Mouse (Mus musculus) midbrain, embryonic 13.5 days (tissue): ENCODE measurements around the gene Basp1. TPM values are rescaled to one million over a fixed set of nuclear protein-coding genes. Genes with fewer than 3 reads are reported as not detected.
A peak's percentile ranks its signal among the peaks of the same experiment; 100 is the strongest.

ENCODE experiments used
- ATAC-seq: fragments of 200-750 bp; cut with Nextera tagmentation; 2 replicates; pipeline ENCODE4 v1.8.0; 2017; ENCODE audit warnings: mild to moderate bottlenecking, moderate TSS enrichment, moderate library complexity
- H3K27ac ChIP-seq: fragments of 300-500 bp; sonication (generic); 2 replicates; pipeline ENCODE4 v1.5.1; 2015; ENCODE audit warnings: inconsistent platforms, mild to moderate bottlenecking, moderate library complexity
- H3K27me3 ChIP-seq: fragments of 300-500 bp; sonication (generic); 2 replicates; pipeline ENCODE4 v1.6.1; 2015; ENCODE audit warnings: mild to moderate bottlenecking, inconsistent platforms
- H3K36me3 ChIP-seq: fragments of 300-500 bp; sonication (generic); 2 replicates; pipeline ENCODE4 v1.6.1; 2015; ENCODE audit warnings: mild to moderate bottlenecking, inconsistent platforms
- H3K4me1 ChIP-seq: fragments of 300-500 bp; sonication (generic); replicated peaks from 2 replicates; pipeline ENCODE4 v1.6.1; 2015; ENCODE audit warnings: inconsistent platforms
- H3K4me2 ChIP-seq: fragments of 300-500 bp; sonication (generic); replicated peaks from 2 replicates; pipeline ENCODE4 v1.6.1; 2015; ENCODE audit warnings: moderate library complexity, mild to moderate bottlenecking, inconsistent platforms
- H3K4me3 ChIP-seq: fragments of 300-500 bp; sonication (generic); replicated peaks from 2 replicates; pipeline ENCODE4 v1.5.1; 2015; ENCODE audit warnings: mild to moderate bottlenecking, inconsistent platforms
- H3K9ac ChIP-seq: fragments of 300-500 bp; sonication (generic); replicated peaks from 2 replicates; pipeline ENCODE4 v1.6.1; 2015; ENCODE audit warnings: mild to moderate bottlenecking, inconsistent platforms
- H3K9me3 ChIP-seq: fragments of 300-500 bp; sonication (generic); 2 replicates; pipeline ENCODE4 v1.6.1; 2016; ENCODE audit warnings: mild to moderate bottlenecking, inconsistent platforms
- WGBS: fragments of 180-500 bp; shearing (Covaris S2); methylation state at CpG from one replicate; pipeline ENCODE4 v1.1.7; 2015; 5-methylcytosine and 5-hydroxymethylcytosine counted together
- polyA plus RNA-seq: library from polyadenylated mRNA; unstranded; fragments of >200 nt; fragmentation: Nextera tagmentation; extraction: Ambion mirVana; gene quantifications from 2 replicates; pipeline ENCODE4 v1.2.1, GENCODE M21; 2015

Basp1 gene
- polyA plus RNA-seq, 1 experiment from 2014 or later: 211 TPM

DNA sequence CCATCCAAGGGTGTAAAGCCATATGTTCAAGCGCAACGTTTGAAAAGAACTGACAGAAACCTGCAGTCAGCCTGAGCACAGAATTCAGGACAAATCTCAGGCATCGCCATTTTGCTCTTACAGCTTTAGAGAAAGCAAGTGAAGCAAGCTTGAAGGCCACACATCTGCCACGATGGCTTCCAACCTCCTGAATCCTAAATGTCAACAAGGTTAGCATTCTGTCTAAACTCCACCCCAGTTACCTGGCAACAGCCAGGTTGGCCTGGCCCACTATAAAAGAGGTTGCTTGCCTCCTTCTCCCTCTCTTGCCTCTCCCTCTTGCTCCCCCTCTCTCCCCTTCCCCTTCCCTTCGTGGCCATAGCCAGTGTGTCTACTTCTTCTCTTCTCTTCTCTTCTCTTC lies 33.5 kb downstream of the Basp1 start:
- H3K4me1 ChIP-seq: peaks cover 81% of the 10 kb centered on the region
- H3K4me2 ChIP-seq: no peak overlapping the region
- H3K9ac ChIP-seq: no peak overlapping the region
- 87% methylated on average over 5 of the region's 5 CpGs for WGBS
- H3K27ac ChIP-seq: no peak overlapping the region
- ATAC-seq: no peak
- H3K27me3 ChIP-seq: no peaks in the 10 kb centered on the region
- peaks cover 10% of the 10 kb centered on the region; the same call in 1 of the 2 replicates for H3K36me3 ChIP-seq
- H3K9me3 ChIP-seq: no peaks in the 10 kb centered on the region
- no peak overlapping the region for H3K4me3 ChIP-seq

DNA sequence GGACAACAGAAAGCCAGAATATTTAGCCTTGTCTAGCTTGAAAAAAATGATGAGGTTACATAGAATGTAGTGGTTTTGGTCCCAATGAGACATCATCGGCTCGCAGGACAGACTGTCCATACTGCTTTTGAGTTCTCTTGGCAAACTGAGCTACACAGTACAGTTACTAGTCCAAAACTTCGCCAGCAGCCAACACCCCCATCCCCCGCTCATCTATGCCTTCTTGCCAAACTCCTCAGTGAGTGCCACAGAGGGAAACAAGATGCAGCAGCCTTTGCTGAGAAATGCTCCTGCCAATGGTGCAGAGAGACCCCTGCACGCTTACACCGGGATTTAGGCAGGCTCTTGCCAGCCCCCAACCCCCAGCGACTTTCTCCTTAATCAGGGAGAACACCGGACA lies 34.9 kb downstream of the Basp1 start:
- H3K4me1 ChIP-seq: peaks cover 81% of the 10 kb centered on the region
- no peaks in the 10 kb centered on the region for H3K27me3 ChIP-seq
- H3K36me3 ChIP-seq: peaks cover 7% of the 10 kb centered on the region; the same call in 1 of the 2 replicates
- H3K4me2 ChIP-seq: no peak overlapping the region
- WGBS: 88% methylated on average over 8 of the region's 8 CpGs
- no peak overlapping the region for H3K4me3 ChIP-seq
- ATAC-seq: peak; percentile 31; the same call in 1 of the 2 replicates
- no peak overlapping the region for H3K9ac ChIP-seq
- no peaks in the 10 kb centered on the region for H3K9me3 ChIP-seq
- no peak overlapping the region for H3K27ac ChIP-seq

DNA sequence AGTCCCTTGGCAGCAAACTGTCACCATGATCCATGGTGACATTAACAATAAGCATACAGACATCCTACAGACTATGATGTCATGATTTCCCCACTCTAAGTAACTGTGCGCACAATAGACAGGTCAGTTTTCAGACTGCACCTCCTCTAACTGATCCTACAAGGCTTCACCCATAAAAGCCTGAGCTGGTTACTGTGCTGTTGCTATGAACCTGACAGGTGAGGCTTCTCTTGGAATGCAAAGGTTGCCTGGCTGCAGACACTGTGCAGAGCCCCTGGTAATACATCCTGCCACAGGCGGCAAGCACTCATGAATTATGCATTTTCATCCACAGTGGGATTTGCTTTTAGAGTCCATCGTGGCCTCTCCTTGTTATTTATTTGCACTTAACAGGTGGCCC lies 36.6 kb downstream of the Basp1 start:
- Histone ChIP-seq H3K4me2 (0 out of 2 replicates have a peak overlapping the region, but pooled peaks have one; percentile 12), H3K27ac (peak overlapping the region; percentile 40; the same call in 1 of the 2 replicates), H3K4me3 (no peak overlapping the region), H3K27me3 (no peaks in the 10 kb centered on the region), H3K9me3 (no peaks in the 10 kb centered on the region), H3K4me1 (peaks cover 90% of the 10 kb centered on the region), H3K36me3 (peaks cover 3% of the 10 kb centered on the region; the same call in 1 of the 2 replicates), H3K9ac (no peak overlapping the region)
- WGBS: 32% methylated on average over 3 of the region's 3 CpGs
- ATAC-seq: peak; percentile 70

- H3K27me3 ChIP-seq: no peaks in the 10 kb centered on the region
- no peak for ATAC-seq
- peaks cover 92% of the 10 kb centered on the region for H3K4me1 ChIP-seq
- peaks cover 7% of the 10 kb centered on the region; the same call in 1 of the 2 replicates for H3K36me3 ChIP-seq
- 81% methylated on average over 3 of the region's 3 CpGs for WGBS
- no peak overlapping the region for H3K4me3 ChIP-seq
- H3K9me3 ChIP-seq: no peaks in the 10 kb centered on the region
- no peak overlapping the region for H3K9ac ChIP-seq
- H3K4me2 ChIP-seq: no peak overlapping the region
- H3K27ac ChIP-seq: no peak overlapping the region
Measured at GRCm38 (mm10) chr15:25373486-25373885, 40.1 kb downstream of the Basp1 start.

- Histone ChIP-seq H3K4me3 (no peak overlapping the region), H3K4me2 (no peak overlapping the region), H3K9me3 (no peaks in the 10 kb centered on the region), H3K27ac (no peak overlapping the region), H3K36me3 (peaks cover 12% of the 10 kb centered on the region), H3K9ac (no peak overlapping the region), H3K4me1 (peaks cover 93% of the 10 kb centered on the region), H3K27me3 (no peaks in the 10 kb centered on the region)
- ATAC-seq: no peak
- 73% methylated on average over 7 of the region's 7 CpGs for WGBS
Measured at GRCm38 (mm10) chr15:25369522-25369921, 44.0 kb downstream of the Basp1 start.

- H3K9ac ChIP-seq: no peak overlapping the region; the same call in 1 of the 2 replicates
- H3K4me1 ChIP-seq: peaks cover 87% of the 10 kb centered on the region
- H3K27ac ChIP-seq: peak overlapping the region; percentile 79
- H3K9me3 ChIP-seq: no peaks in the 10 kb centered on the region
- no peaks in the 10 kb centered on the region for H3K27me3 ChIP-seq
- 9% methylated on average over 5 of the region's 5 CpGs for WGBS
- H3K4me2 ChIP-seq: peak overlapping the region; percentile 58
- no peak overlapping the region for H3K4me3 ChIP-seq
- ATAC-seq: no peak
- H3K36me3 ChIP-seq: peaks cover 21% of the 10 kb centered on the region
Measured at GRCm38 (mm10) chr15:25365503-25365902, 48.1 kb downstream of the Basp1 start.

DNA sequence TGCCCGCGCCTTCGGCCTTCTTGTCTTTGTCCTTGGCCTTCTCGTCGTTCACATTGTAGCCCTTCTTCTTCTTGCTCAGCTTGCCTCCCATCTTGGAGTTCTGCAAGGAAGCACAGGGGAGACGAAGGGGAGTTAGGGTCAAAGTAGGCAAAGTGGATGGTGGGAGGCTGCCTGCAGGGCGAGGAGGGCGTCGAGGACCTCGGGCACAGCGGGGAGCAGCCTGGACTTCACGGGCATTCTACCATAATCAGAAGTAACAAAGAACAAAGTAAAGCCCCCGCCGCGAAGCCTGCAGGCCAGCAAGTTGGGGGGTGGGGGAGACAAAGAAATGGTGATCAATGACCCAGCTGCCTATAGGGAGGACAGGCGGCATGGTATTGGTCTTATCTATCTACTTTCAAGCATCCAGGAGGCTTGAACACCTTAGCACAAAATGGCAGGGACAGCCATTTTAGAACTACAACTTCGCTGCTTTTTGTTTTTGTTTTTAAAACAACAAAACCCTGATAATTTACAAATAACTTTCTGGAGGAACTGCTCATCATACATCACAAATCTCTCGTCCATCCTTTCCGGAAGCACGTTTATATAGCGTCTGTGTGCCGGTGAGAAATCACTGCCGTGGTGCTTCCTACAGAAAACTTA lies 48.6 kb downstream of the Basp1 start:
- peaks cover 87% of the 10 kb centered on the region for H3K4me1 ChIP-seq
- WGBS: 7% methylated on average over 22 of the region's 23 CpGs
- H3K4me2 ChIP-seq: peak overlapping the region; percentile 58
- peaks cover 21% of the 10 kb centered on the region for H3K36me3 ChIP-seq
- peak overlapping the region; percentile 31 for H3K4me3 ChIP-seq
- no peaks in the 10 kb centered on the region for H3K27me3 ChIP-seq
- H3K9ac ChIP-seq: peak overlapping the region; percentile 80
- no peaks in the 10 kb centered on the region for H3K9me3 ChIP-seq
- peak; percentile 15 for ATAC-seq
- H3K27ac ChIP-seq: peak overlapping the region; percentile 79

DNA sequence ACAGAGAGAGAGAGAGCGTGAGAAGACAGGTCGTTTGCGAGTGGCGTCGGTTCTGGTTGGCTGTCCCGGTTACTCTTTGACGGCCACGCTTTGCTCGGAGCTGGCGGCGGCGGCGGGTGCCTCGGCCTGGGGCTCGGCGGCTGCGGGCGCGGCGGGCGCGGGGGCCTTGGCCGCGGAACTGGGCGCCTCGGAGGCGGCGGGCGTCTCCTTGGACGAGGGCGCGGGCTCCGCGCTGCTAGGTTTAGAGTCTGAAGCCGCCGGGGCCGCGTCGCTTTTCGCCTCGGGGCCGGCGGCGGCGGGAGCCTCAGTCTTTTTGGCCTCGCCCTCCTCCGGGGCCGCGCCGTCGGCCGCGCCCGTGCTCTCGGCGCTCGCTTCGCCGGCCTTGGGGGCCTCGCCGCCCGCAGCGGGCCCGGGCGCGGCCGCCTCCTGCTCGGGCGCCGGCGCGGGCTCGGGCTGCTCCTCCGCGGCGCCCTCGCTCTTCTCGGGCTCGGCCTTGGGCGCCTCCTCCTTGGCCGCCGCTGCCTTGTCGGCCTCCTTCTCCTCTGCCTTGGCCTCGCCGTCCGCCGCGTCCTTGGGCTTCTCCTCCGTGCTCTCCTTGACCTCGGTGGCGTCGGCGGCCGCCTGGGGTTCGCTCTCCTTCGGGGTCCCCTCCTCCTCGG lies 49.3 kb downstream of the Basp1 start:
- Histone ChIP-seq H3K4me2 (peak overlapping the region; percentile 58), H3K27ac (peak overlapping the region; percentile 79), H3K4me1 (peaks cover 83% of the 10 kb centered on the region)

DNA sequence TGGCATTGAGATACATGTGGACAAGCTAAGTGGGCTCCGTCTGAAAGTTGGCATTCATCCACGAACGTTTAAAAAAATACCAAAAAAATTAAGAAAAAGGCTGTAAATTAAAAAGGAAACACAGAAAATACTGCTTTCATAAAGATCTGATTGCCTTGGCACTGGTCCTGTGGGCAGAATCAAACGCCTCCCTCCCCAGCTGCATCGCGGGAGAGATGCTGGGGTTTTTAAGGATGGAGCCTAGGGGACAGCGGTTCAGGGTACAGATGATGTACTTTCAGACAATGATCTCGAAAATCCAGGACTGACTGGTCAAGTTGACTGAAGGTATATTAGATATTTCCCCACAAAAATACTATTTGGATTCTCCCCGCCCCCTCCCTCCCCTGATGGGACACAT lies 49.9 kb downstream of the Basp1 start:
- H3K27ac ChIP-seq: no peak overlapping the region

More for the DNA sequence above, 49.3 kb downstream of the Basp1 start:
- peak overlapping the region; percentile 80 for H3K9ac ChIP-seq
- H3K4me3 ChIP-seq: peak overlapping the region; percentile 31
- WGBS: 3% methylated on average over 88 of the region's 97 CpGs
- ATAC-seq: peak; percentile 53
- no peaks in the 10 kb centered on the region for H3K9me3 ChIP-seq
- H3K27me3 ChIP-seq: no peaks in the 10 kb centered on the region
- peaks cover 21% of the 10 kb centered on the region for H3K36me3 ChIP-seq

DNA sequence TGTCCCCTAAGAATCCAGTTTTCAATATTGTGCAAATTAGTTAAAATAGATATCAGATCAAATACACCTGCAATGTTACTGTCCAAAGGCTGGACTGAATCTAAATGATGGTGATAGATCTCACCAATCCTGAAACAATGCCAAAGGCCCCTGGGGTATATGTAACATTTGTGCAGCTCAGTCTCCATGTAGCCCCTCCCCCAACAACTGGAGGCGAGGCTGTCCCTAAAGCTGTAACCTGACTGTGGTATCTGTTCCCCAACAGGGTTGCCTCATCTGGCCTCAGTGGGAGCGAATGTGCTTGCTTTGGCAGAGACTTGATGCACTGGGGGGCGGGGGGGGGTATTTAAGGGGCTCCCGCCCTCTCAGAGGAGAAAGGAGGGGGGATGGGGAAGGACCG lies 52.7 kb downstream of the Basp1 start:
- ATAC-seq: peak; percentile 43
- H3K27ac ChIP-seq: peak overlapping the region; percentile 41; the same call in 1 of the 2 replicates
- WGBS: 43% methylated on average over 5 of the region's 5 CpGs
- no peak overlapping the region for H3K4me2 ChIP-seq
- no peaks in the 10 kb centered on the region for H3K9me3 ChIP-seq
- no peak overlapping the region for H3K4me3 ChIP-seq
- no peaks in the 10 kb centered on the region for H3K27me3 ChIP-seq
- H3K4me1 ChIP-seq: peaks cover 59% of the 10 kb centered on the region
- H3K9ac ChIP-seq: no peak overlapping the region
- H3K36me3 ChIP-seq: peaks cover 21% of the 10 kb centered on the region

More for the DNA sequence above, 49.9 kb downstream of the Basp1 start:
- Histone ChIP-seq H3K27me3 (no peaks in the 10 kb centered on the region), H3K36me3 (peaks cover 21% of the 10 kb centered on the region), H3K9ac (0 out of 2 replicates have a peak overlapping the region, but pooled peaks have one; percentile 36), H3K4me2 (no peak overlapping the region), H3K4me1 (peaks cover 82% of the 10 kb centered on the region), H3K9me3 (no peaks in the 10 kb centered on the region), H3K4me3 (no peak overlapping the region)
- WGBS: 81% methylated on average over 9 of the region's 9 CpGs
- ATAC-seq: no peak

DNA sequence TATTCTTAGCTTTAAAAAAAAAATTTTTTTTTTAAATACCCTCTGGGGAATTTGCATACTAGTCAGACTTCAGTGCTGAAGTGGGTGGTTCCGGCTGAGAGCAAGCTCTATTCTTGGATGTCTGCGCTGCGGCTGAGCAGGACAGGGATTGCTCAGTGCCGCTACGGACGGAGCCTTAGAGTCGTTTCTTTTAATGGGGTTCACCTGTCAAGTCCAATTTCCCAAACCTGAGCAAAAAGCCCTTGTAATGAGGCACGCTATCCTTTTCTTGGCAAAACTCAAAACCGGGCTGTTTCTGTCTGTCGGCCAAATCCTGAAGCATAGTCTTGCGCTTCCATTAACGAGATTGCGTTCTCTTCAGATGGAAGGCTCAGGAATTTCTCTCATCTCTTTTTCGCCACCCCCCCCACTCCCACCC lies 54.9 kb downstream of the Basp1 start:
- Histone ChIP-seq H3K36me3 (peaks cover 10% of the 10 kb centered on the region; the same call in 1 of the 2 replicates), H3K9ac (0 out of 2 replicates have a peak overlapping the region, but pooled peaks have one; percentile 46), H3K4me3 (peak overlapping the region; percentile 16; the same call in 1 of the 2 replicates), H3K27me3 (no peaks in the 10 kb centered on the region), H3K4me2 (peak overlapping the region; percentile 46), H3K27ac (no peak overlapping the region), H3K9me3 (no peaks in the 10 kb centered on the region), H3K4me1 (peaks cover 38% of the 10 kb centered on the region)
- 21% methylated on average over 14 of the region's 14 CpGs for WGBS
- ATAC-seq: peak; percentile 75

DNA sequence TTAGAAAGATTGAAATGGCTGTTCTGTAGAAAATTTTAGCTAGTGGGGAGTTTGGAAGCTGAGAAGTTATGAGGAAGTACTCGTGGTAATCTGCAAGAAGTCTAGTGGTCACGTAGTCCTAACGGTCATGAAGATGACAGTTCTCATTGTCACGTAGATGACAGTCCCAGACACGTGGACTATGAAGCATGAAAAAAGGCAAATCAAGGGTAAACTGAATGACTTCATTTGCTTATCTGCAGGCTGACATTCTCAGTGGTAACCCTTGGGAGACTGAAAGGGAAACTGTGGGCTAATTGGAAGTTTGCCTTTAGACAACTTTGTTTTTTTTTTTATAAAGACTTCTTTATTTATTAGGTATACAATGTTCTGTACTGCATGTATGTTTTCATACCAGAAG lies 58.2 kb downstream of the Basp1 start:
- no peak for ATAC-seq

More for the DNA sequence above, 58.2 kb downstream of the Basp1 start:
- Histone ChIP-seq H3K4me2 (no peak overlapping the region), H3K27ac (no peak overlapping the region), H3K4me3 (no peak overlapping the region), H3K9ac (no peak overlapping the region), H3K4me1 (peaks cover 12% of the 10 kb centered on the region), H3K9me3 (no peaks in the 10 kb centered on the region), H3K27me3 (no peaks in the 10 kb centered on the region), H3K36me3 (no peaks in the 10 kb centered on the region)
- WGBS: 80% methylated on average over 5 of the region's 5 CpGs
